Mouse (Mus musculus) urinary bladder, adult 18-20 months (tissue): Measurements from ENCODE around the gene Fbxo21.

Experiments
- DNase-seq, 2 experiments: peaks; one replicate each; pipeline ENCODE4 v3.0.0; 2022; ENCODE audit warnings: low spot score in 2 of 2, mixed read lengths in 2 of 2

The Fbxo21 gene

DNA sequence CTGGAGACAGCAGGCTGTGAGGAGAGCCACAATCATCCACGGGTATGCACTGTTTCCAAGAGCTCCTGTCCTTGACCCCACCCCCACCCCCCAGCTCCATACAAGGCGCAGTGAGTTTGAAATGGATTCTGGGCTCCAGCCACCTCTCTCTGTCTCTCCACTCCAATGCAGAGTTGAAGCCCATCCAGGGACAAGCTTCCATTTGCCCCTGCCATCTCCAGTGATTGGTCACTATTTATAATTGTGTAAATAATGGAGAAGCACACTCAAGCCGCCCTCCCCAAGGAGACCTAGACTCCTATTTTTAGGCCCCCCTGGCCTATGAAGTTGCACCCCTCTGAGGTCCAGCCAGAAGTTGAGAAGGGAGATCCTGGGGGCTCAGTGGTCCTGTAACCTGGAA is 46.5 kb downstream of the Fbxo21 start:
- no peak for DNase-seq

DNA sequence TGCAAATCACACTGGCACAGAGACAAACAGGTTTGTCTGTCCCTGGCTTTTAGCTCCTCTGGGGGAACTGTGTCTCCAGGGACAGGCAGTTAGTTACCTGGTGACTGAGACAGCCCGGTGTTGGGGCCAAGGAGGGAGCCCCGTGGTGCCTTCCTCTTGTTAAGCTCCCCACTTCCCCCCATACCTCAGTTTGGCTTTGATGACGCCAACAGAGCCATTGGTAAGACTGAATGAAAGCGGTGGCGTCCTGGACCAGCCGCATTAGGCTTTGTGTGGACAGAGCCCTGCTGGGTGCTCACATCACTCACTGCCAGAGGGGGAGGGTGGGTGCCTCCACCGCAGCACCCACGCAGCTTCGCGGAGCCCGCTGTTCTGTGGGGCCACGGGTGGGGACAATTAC is 49.4 kb downstream of the Fbxo21 start:
- no peak for DNase-seq

DNA sequence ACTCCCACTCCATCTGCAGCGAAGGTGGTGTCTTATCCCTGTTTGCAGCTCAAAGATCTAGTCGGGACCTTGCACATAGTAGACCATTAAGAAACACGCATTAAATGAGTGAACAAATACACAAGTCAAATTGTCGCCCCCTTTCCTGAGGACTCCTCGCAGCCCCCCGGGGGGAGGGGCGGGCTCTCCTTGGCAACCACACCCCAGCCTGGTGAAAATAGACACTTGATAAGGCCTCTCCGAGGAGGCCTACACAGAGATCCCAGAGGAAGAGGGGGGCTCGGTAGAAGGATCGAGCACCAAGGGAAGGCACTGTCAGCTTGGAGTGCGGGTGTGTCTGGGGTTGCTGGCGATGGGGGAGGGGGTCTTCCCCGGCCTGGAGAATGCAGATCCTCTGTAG is 49.8 kb downstream of the Fbxo21 start:
- no peak for DNase-seq

DNA sequence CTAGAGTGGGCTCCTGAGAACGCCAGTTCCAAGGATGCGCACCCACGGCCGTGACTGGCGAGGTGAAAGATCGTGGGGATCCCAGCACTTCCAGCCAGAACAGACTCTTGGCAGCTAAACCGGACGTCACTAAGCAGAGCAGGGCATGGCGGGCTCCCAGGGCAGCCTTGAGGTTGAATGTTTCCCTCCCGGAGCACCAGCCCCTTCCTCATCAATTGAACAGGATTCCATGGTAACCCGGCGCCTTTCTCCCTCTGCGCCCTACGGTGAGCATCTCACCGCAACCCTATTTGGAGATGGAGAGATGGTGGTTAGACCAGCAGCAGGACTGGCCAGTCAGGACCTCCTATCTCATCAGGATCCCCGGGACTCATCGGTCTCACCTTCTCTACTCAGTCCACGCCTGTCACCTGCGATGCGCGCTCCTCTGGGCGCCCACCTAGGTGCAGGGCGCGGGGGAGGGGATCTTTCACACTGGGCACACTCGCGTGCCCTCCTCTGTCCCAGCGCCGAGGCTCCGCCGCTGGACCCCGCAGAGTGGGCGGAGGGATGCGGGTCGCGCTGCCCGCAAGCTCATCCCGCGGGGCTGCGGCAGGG is 50.7 kb downstream of the Fbxo21 start:
- DNase-seq = no peak

DNA sequence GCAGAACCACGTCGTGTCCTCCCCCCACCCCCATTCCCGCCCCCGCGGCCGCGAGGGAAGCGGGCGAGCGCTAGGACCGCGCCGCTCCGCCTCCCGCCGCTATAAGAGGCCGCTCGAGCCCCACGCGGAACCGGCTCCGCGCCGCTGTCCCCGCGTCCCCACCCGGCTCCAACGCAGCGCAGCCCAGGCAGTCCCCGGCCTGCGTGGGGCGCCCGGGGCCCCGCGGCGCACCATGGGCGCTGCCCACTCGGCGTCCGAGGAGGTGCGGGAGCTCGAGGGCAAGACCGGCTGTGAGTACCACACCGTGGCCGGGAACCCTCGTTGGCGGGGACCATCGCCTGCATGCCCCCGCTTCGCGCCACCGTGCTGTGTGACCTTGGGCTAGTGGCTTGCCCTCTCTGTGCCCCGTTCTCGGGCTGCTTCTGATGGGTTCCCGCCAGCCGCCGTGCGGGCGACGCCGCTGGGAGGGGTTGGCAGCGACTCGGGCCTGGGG is 51.2 kb downstream of the Fbxo21 start, which contains the start of gene Tesc:
Gene Tesc (plus strand): TSS at position 46 of the 493 bp plus-strand sequence.
- peak in 1 of 2 experiments; percentile 19 for DNase-seq

DNA sequence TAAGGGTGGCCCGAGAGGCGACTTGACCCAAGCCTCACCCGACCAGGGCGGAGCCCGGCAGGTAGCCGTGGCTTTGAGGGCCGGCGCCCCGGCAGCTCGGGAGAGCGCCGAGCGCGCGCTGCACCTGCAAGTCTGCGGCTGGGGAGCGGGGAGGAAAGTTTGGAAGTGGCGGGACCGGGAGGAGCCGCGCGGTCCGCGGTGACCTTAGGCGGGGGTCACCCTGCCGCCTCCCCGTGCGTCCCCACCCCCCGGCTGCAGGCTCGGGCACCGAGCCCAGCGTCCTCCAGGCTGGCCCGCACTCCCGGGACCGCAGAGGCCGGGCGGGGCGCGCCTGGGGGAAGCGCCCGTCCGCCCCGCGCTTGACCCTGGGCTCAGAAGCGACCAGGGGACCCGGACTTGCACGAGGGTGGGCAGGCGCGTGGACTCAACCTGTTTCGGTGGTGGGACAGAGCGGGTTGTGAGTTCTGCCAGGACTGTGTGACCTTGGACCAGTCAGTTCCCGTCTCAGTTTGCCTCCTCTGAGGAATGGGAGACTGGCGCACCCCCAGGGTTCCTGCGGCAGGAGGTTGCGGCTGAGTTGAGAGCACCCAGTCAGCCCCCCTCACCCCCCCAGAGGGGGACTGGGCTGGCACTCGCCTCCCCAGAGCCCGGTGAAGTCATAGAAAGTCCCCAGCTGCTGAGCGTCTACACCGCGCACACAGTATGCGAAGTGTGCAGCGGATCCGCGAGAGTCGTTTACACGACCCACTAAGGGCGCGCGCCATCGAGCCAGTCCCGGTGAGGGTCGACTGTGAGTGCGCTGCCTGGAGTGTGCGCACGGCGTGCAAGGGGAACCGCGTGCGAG is 51.9 kb downstream of the Fbxo21 start:
- no peak for DNase-seq

DNA sequence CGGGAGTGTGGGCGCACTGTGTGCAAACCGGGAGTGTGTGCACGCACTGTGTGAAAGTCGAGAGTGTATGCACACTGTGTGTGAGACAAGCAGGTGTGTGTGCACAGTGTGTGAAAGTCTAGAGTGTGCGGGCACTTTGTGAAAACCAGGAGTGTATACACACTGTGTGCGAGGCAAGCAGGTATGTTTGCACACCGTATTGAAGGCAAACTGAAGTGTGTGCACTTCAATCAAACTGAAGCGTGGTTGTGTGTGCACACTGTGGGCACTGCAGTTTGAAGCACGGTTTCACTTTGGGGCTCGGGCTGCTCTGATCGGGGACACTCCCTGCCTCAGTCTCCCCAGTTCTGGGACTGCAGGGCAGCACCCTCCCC is 52.5 kb downstream of the Fbxo21 start:
- no peak for DNase-seq

DNA sequence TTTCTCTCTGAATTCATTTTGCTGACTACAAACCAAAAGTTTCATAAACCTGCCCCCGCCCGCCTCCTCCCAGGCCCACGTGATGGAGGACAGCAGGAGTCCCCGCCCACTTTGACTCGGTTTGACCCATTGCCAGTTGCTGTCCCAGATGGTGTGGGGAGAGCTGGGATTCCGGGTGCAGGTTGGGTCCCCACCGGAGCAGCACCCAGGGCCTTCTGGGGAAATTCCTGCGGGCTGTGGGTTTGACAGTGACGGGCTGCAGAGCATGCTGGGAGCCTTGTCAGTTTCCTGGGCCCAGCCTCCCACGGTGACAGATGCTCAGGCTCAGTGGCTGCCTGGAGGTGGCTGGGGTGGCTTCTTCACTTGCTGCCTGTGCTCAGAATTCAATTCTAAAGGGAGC is 52.9 kb downstream of the Fbxo21 start:
- DNase-seq = no peak

DNA sequence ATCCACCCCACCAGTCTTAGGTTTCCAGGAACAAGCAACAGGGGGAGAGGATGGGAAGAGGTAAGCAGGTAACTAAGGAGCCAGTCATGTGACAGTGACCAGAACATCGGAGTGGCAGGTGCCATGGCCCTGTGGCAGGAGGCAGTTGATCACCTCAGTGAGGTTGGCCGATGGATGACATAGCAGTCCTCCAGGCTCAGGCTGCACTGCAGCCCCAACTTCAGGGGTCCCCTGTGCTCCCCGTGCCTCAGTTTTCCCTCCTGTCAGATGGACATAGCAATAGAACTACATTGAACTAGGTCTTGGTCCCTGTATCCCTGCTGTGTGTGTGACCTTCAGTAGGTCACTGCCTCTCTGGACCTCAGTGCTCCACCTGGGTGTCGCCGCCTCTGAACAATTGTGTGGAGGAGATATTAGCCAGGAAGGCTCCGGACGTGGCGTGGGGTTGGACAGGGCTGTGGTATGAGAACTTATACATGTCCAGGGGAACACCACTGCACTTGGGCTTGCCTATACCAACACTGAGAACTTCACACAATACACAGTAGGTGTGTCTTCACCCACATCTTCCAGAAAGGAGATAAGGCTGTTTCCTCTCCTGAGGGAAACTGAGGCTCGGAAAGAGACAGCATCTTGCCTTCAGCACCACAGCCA is 53.6 kb downstream of the Fbxo21 start:
- no peak for DNase-seq

DNA sequence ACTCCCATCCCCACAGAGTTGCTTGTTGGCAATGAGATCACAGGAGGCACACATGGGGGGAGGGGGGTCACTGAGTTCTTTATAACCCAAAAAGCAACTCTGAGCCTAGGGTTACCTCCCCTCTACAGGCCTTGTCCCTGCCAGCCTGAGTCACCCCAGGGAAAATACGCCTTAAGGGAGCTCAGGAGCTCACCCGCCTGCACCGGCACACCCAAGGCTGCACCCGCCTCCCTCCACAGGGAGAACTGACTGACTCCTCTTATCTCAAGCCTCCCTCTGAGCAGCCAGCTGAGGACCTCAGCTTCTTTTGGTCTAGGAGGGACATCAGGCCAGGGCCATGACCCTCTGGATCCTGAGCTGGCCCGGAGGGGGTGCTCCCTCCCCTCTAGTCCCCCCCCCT is 54.5 kb downstream of the Fbxo21 start:
- no peak for DNase-seq

DNA sequence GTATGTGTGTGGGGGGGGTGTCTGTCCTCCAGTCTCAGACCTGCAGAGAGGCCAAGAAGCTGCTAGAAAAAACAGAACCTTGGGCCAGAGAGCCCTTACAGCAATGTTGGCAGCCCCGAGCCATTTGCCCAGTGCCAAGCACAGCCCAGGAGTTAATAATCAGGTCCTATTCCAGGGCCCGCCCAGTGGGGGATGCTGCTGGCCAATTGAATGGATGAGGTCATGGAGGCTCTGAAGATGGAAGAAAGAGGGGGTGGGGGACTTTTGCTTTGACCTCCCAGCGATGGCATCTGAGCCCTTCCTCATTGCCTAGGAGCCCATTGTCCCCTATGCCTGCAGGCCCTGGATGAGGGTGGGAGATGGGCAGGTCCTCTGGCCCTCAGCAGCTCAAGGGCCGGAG is 55.0 kb downstream of the Fbxo21 start:
- no peak for DNase-seq

DNA sequence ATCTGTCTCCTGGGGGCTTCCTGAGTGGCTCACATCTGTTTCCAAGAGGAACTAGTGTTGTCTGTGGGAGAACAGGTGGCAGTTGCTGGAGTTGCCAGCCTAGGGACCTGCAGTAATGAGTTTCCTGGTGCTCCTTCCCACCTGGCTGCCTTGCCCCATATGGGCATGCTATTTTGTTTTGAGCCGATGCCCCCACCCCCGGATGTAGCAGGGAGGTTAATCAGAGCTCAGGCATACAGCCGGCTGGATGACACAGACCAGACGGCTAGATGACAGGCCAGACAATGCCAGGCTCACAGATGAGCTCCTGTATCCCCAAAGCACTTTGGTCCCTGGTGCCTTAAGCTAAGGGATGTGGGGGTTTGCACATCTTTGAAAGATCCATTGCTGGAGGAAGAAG is 56.8 kb downstream of the Fbxo21 start:
- DNase-seq = no peak

DNA sequence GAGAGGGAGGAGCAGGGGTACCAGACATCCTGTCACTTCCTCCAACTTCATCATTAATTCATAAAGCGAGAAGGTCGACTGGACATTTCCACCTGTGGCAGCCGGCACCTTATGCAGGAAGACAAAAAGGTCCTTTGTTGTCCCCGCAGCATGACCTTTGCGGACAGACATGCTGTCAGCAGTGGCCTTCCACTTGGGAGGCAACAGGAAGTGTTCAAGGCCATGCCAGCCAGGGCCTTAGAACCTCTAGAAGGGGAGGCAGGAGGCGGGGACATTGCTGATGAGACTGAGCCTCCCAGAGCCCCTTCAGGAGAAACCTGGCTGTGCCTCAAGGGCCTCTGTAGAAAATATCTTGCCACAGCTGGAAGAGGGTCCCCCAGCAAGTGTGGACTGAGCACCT is 57.2 kb downstream of the Fbxo21 start:
- DNase-seq = no peak

DNA sequence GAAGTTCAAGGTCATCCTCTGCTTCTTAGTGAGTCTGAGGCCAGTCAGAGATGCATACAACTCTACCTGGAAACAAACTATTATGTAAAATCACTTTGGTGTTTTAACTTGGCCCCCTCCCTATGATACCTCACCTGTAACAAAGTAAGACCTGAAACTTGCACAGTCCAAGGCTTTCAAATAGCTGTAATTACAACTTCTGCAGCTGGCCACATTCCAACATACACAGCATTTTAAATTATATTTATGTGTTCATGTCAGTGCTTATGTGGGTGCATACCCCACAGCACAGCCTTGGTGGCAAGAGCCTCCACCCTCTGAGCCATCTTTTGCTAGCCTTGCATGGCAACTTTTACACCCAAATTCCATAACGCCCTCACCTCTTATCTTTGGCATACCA is 58.1 kb downstream of the Fbxo21 start:
- no peak for DNase-seq

DNA sequence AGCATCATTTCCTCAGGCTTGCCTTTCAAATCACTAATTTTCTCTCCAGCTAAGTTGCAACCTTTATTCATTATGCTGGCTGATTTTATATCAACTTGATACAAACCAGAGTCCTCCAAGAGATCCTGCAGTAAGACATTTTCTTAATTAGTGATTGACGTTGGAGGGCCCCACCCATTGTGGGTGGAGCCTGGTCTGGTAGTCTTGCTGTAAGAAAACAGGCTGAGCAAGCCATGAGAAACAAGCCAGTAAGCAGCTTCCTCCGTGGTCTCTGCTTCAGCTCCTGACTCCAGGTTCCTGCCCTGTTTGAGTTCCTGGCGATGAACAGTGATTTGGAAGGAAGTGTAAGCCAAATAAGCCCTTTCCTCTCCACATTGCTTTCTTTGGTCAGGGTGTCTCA is 59.3 kb downstream of the Fbxo21 start:
- DNase-seq = no peak

DNA sequence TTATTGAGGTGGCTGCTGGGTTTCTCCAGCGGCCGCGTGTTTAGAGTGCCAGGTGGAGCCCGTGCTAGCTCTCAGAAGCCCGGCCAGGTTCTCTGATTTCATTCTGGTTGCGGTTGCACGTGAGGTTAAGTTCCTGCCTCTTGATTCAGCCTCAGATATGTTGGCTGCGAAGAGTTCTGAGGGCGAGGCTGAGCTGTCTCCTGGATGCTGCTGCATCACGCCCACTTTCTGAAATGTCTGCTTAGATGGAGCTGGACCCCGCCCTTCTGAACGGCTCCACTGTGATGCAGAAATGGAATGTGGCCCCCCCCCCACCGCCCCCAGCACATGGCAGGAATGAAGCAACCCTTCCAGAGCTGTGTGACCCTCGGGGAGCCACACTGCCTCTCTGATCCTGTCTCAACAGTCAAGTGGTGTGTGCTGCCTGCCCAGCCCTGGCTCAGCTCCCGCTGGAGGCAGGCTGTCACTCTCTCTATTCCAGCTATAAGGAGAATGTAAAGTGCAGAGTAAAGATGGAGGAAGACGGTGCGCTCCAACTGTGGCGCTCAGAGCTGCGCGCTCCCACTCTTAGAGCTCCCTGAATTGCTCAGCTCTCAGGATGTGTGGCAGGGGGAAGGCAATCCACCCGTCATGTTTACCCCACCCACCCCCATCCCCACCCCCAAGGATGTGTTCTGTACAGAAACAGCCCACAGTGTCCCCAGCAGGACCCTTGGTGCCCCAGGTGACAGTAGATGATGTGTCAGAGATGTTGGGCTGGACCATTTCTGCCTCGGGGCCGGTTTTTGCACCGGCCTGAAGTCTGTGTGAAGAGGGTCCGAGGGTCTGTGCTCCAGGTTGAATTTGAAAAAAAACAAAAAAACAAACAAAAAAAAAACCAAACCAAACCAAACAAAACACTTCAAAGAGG is 60.6 kb downstream of the Fbxo21 start:
- DNase-seq = no peak

DNA sequence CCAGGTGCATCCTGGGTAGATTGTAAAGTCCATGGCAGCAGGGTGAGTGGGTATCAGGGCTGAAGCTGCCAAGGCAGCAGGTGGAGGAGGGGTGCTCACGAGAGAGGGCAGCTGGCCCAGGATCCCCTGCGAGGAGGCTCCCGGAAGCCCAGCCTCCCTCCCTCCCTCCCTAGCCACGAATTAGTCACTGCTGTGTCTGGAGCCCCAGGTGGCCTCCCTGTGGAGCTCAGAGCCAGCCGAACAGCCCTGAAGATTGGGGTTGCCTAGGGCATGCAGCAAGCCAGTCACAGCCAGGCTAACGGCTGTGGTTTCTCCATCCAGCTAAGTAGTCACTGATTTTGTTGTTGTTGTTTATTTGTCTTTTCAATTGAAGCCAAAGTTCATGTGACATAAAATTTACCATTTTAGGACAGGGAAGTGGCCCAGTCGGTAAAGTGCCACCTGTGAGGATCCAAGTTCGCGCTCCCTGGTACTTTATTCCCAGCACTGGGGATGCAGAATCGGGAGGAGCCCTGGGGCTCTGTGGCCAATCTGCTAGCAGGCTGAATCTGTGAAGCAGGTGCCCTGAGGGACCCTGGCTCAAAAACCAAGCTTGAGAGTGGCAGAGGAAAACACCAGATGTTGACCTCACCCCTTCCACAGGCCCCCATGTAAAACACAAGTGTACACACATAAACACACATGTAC is 61.4 kb downstream of the Fbxo21 start:
- DNase-seq = no peak

DNA sequence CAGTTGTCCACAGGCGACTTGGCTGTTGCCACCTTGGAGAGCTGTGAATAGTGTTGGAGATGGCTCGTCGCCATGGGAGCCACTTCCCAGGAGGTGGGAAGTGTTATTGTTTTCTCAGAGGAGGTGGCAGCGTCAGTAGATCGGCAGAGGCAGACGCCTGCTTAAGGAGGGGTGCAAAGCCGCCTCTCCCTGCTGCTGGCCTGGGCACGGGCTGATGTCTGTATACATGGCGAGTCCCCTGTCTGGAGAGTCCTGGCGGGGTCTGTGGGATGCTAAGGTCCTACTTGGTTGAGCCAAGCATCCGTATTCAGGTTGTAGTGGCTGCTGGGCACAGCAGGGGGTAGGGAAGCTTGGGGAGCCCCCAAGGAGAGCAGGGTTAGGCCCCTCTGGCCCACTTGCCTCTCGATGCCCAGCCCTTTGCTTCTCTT is 62.7 kb downstream of the Fbxo21 start:
- DNase-seq = no peak

DNA sequence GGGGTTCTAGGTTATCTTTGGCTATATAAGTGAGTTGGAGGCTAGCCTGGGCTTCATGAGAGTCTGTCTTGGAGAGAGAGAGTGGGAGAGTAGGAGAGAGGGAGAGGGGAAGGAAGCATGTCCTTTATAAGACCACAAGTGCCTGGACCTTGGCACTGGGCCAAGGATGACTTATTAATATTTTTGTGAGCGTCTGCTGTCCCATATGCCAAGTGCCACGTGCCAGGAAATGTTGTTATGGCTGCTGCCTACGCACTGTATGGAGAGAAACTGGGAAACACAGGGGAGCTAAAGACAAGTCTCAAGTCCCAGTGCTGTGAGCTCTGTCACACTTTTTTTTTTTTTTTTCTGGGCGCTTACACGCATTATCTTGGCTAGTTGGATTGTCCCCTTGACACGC is 66.1 kb downstream of the Fbxo21 start:
- no peak for DNase-seq

DNA sequence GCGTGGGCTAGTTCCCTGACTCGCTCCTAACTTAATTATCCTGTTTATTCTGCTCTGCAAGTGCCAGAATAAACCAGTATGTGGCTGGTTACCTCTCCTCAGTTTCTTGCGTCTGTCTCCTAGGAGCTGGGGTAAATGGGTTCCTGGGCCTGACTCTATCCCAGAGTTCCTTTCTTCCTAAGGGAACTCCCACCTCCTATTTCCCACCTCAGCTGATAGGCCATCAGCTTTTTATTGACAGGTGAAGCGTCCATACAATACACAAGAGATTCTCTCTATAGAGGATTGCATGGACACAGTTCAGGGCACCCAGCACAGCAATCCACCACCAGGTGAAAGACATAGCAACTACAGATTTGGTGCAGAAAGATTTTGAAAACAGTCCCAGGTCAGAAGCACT is 67.2 kb downstream of the Fbxo21 start:
- no peak for DNase-seq

DNA sequence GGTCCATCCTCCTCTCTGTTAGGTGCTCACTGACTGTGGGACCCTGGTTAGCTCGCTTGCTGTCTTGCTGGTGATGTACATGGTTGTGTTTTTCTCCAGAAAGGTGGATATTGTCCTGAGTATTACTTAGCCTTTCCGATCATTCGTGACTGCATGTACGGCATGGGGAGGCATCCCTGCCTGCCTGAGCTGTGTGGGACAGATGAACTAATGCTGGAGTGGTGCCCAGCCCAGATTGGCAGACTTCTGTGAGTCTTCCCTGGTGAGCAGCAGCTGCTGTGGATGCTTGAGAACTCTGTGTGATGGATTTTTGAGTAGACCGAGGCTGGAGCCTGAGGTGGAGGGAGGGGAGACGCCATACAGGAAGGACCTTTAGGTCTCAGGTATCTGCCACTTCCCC is 68.4 kb downstream of the Fbxo21 start:
- DNase-seq = no peak
